Comparison of ENCODE assay signal across 9 mouse cellular contexts in the genomic region with DNA sequence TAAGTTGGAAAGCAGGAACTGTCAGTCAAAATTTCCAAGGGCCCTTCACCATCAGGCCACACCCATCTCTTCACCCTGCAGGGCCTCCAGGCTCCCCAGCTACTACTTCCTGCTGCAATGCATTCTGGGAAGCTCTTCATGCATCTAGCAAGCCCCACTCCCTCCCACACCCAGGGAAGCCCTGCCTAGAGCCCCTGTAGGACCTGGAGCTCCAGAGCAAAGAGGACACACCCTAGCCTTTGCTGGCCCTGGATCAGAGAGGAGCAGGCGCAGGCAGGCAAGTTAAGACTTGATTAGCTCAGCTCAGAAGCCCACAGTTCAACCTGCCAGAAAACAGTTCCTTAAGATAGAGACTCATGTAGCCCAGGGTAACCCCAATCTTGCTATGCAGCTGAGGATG. TPM values are rescaled to one million over a fixed set of nuclear protein-coding genes. Genes with fewer than 3 reads are reported as not detected.
DNase-seq lines count a peak whose midpoint lies in the region; ATAC-seq and TF ChIP-seq lines count a peak whose summit lies in the region.
"Had no signal": no experiment of that assay in that cellular context is flagged by ENCODE, and none has a peak within 500 bp of the region (broad histone marks: within the 10 kb centered on the region; RNA-seq: fewer than 3 reads in every experiment).

No protein-coding gene starts in this region.

- WGBS in limb, embryonic 14.5 days = 85% methylated on average over 1 of the region's 1 CpGs
- 80% methylated on average over 1 of the region's 1 CpGs for WGBS in limb, embryonic 10.5 days

- H3K4me2 ChIP-seq in limb, embryonic 14.5 days (replicated peaks; ENCODE audit: low read depth, low read length, severe bottlenecking) = no peak overlapping the region

- H3K27ac ChIP-seq in limb, embryonic 14.5 days (replicated peaks; ENCODE audit: low read depth, low read length) = no peak overlapping the region
- H3K27ac ChIP-seq in limb, embryonic 10.5 days = no peak overlapping the region

- no peaks in the 10 kb centered on the region for H3K9me3 ChIP-seq in limb, embryonic 14.5 days (ENCODE audit: control insufficient read depth, low read length)
- no peaks in the 10 kb centered on the region for H3K9me3 ChIP-seq in limb, embryonic 10.5 days (replicated peaks)

- H3K36me3 ChIP-seq in limb, embryonic 14.5 days (ENCODE audit: control insufficient read depth, insufficient read depth, low read length) = peaks cover 5% of the 10 kb centered on the region; the same call in 1 of the 2 replicates
- peaks cover 4% of the 10 kb centered on the region for H3K36me3 ChIP-seq in limb, embryonic 10.5 days

- no peak overlapping the region for H3K9ac ChIP-seq in limb, embryonic 14.5 days (ENCODE audit: low read depth, low read length, severe bottlenecking)

- no peak for TF ChIP-seq POLR2A in limb, embryonic 14.5 days (IDR thresholded peaks at IDR 0.05; ENCODE audit: borderline replicate concordance, extremely low read depth, insufficient read depth, insufficient read length)

- ATAC-seq in limb, embryonic 14.5 days (ENCODE audit: low FRiP score, low read depth) = no peak
- ATAC-seq in hematopoietic stem cell, adult 5-6 weeks (replicated peaks in 1 of 2; ENCODE audit: insufficient read depth in 1 of 2, low FRiP score in 2 of 2, low TSS enrichment in 1 of 2, low read depth in 1 of 2, poor library complexity in 2 of 2, severe bottlenecking in 2 of 2) = peak; percentile 63 to 64

- no peaks in the 10 kb centered on the region for H3K27me3 ChIP-seq in limb, embryonic 14.5 days (ENCODE audit: control insufficient read depth, insufficient read depth, low read length)
- H3K27me3 ChIP-seq in limb, embryonic 10.5 days (ENCODE audit: low read depth, poor library complexity, severe bottlenecking) = no peaks in the 10 kb centered on the region

- H3K4me1 ChIP-seq in limb, embryonic 14.5 days (ENCODE audit: control insufficient read depth, insufficient read depth, low read length) = no peaks in the 10 kb centered on the region
- H3K4me1 ChIP-seq in limb, embryonic 10.5 days = peaks cover 19% of the 10 kb centered on the region

- peak; percentile 45 for DNase-seq in limb, embryonic 14.5 days (ENCODE audit: low spot score)
- DNase-seq in limb, embryonic 10.5 days (ENCODE audit: low spot score) = no peak
- peak; percentile 82 for DNase-seq in lung, postnatal 36 days
- DNase-seq in thymus, postnatal 4 days = peak; percentile 78
- DNase-seq in adrenal gland, postnatal 36 days = no peak
- no peak for DNase-seq in adrenal gland, adult 18-20 months (ENCODE audit: low spot score in 2 of 2)
- DNase-seq in layer of hippocampus, adult 8-10 months (ENCODE audit: low spot score in 2 of 2) = no peak
- DNase-seq: right cerebral cortex, postnatal 4 days had no signal

- no peak overlapping the region for H3K4me3 ChIP-seq in limb, embryonic 14.5 days (replicated peaks; ENCODE audit: low read length)
- H3K4me3 ChIP-seq in limb, embryonic 10.5 days = no peak overlapping the region

RNA-seq across cellular contexts. Expression of gene Baiap2l2, which starts 3.9 kb away (rescaled TPM):
- polyA plus RNA-seq in limb, embryonic 14.5 days (2012; rRNA removed) = 11.7 TPM in 2 replicates
- polyA plus RNA-seq in limb, embryonic 14.5 days (2014; fragmentation: Nextera tagmentation; extraction: Ambion mirVana) = 8.5 and 10.9 TPM in 2 replicates
- 2.6 and 3.1 TPM in 2 replicates for polyA plus RNA-seq in limb, embryonic 10.5 days (2016; fragmentation: Nextera tagmentation; extraction: Ambion mirVana)
- total RNA-seq in hematopoietic stem cell, adult 5-6 weeks (2017) = 0.13 and 0.79 TPM in 2 replicates
- not detected for total RNA-seq in adrenal gland, postnatal 36 days (2021)
- under 1 TPM; 0.13 to 0.93 TPM for total RNA-seq in adrenal gland, adult 18-20 months (2021)
- 10 to 100 TPM in 2 of 4 experiments, 1 to 10 TPM in 2; 1.5 to 19.3 (median 10.9) TPM for total RNA-seq in layer of hippocampus, adult 8-10 months (2022)

RNA-seq across cellular contexts. Expression of gene Slc16a8, which starts 26.8 kb away (rescaled TPM):
- 0.16 and 0.35 TPM in 2 replicates for polyA plus RNA-seq in limb, embryonic 14.5 days (2012; rRNA removed)
- 0.51 and 0.66 TPM in 2 replicates for polyA plus RNA-seq in limb, embryonic 14.5 days (2014; fragmentation: Nextera tagmentation; extraction: Ambion mirVana)
- 0.16 TPM in 1 of 2 replicates, not detected in the other for polyA plus RNA-seq in limb, embryonic 10.5 days (2016; fragmentation: Nextera tagmentation; extraction: Ambion mirVana)
- total RNA-seq in hematopoietic stem cell, adult 5-6 weeks (2017) = not detected in 2 replicates
- total RNA-seq in adrenal gland, postnatal 36 days (2021) = not detected
- not detected for total RNA-seq in adrenal gland, adult 18-20 months (2021)
- total RNA-seq in layer of hippocampus, adult 8-10 months (2022) = under 1 TPM in 1 of 4 experiments, not detected in 3; 0.30 TPM

RNA-seq across cellular contexts. Expression of gene Pla2g6, which starts 46.8 kb away (rescaled TPM):
- polyA plus RNA-seq in limb, embryonic 14.5 days (2012; rRNA removed) = 21.8 and 27.2 TPM in 2 replicates
- polyA plus RNA-seq in limb, embryonic 14.5 days (2014; fragmentation: Nextera tagmentation; extraction: Ambion mirVana) = 12.7 and 14.7 TPM in 2 replicates
- polyA plus RNA-seq in limb, embryonic 10.5 days (2016; fragmentation: Nextera tagmentation; extraction: Ambion mirVana) = 17.0 and 18.2 TPM in 2 replicates
- total RNA-seq in hematopoietic stem cell, adult 5-6 weeks (2017) = 7.4 and 10.2 TPM in 2 replicates
- 10 to 100 TPM; 25.1 to 30.8 TPM for total RNA-seq in adrenal gland, postnatal 36 days (2021)
- 10 to 100 TPM; 25.3 to 26.5 TPM for total RNA-seq in adrenal gland, adult 18-20 months (2021)
- 10 to 100 TPM; 21.0 to 24.8 (median 23.8) TPM for total RNA-seq in layer of hippocampus, adult 8-10 months (2022)

RNA-seq across cellular contexts. Expression of gene Gm49486, which starts 52.2 kb away (rescaled TPM):
- polyA plus RNA-seq in limb, embryonic 14.5 days (2012; rRNA removed) = 1.5 and 2.6 TPM in 2 replicates
- polyA plus RNA-seq in limb, embryonic 14.5 days (2014; fragmentation: Nextera tagmentation; extraction: Ambion mirVana) = 0.89 and 1.2 TPM in 2 replicates
- 0.11 and 0.48 TPM in 2 replicates for polyA plus RNA-seq in limb, embryonic 10.5 days (2016; fragmentation: Nextera tagmentation; extraction: Ambion mirVana)
- not detected in 2 replicates for total RNA-seq in hematopoietic stem cell, adult 5-6 weeks (2017)
- total RNA-seq in adrenal gland, postnatal 36 days (2021) = under 1 TPM in 1 of 2 experiments, not detected in 1; 0.13 TPM
- under 1 TPM in 1 of 2 experiments, not detected in 1; 0.29 TPM for total RNA-seq in adrenal gland, adult 18-20 months (2021)
- total RNA-seq in layer of hippocampus, adult 8-10 months (2022) = under 1 TPM; 0.20 to 0.77 (median 0.49) TPM

RNA-seq across cellular contexts. Expression of gene Pick1, which starts 52.4 kb away (rescaled TPM):
- polyA plus RNA-seq in limb, embryonic 14.5 days (2012; rRNA removed) = 82.4 and 82.6 TPM in 2 replicates
- polyA plus RNA-seq in limb, embryonic 14.5 days (2014; fragmentation: Nextera tagmentation; extraction: Ambion mirVana) = 23.3 and 25.7 TPM in 2 replicates
- 38.3 and 52.5 TPM in 2 replicates for polyA plus RNA-seq in limb, embryonic 10.5 days (2016; fragmentation: Nextera tagmentation; extraction: Ambion mirVana)
- 13.0 and 21.2 TPM in 2 replicates for total RNA-seq in hematopoietic stem cell, adult 5-6 weeks (2017)
- 10 to 100 TPM; 17.7 to 18.1 TPM for total RNA-seq in adrenal gland, postnatal 36 days (2021)
- 10 to 100 TPM; 15.7 to 18.4 TPM for total RNA-seq in adrenal gland, adult 18-20 months (2021)
- 10 to 100 TPM; 46.2 to 63.5 (median 50.6) TPM for total RNA-seq in layer of hippocampus, adult 8-10 months (2022)

Comparison
In these comparisons a context has a peak if more than half of its experiments do, and no peak if none do; other contexts are left out.
1. DNase-seq: peak in limb, embryonic 14.5 days (single experiment), lung, postnatal 36 days (single experiment) and thymus, postnatal 4 days (single experiment); none in limb, embryonic 10.5 days (single experiment), adrenal gland, postnatal 36 days (0 of 2), adrenal gland, adult 18-20 months (0 of 2) and layer of hippocampus, adult 8-10 months (0 of 2).